Mouse (Mus musculus) ES-E14 (cell line): Measurements from ENCODE around the gene Med8. TPM values are rescaled to one million over a fixed set of nuclear protein-coding genes. Genes with fewer than 3 reads are reported as not detected.

Experiments used
- DNase-seq: peaks from one replicate; pipeline ENCODE4 v3.0.0-alpha.2; 2013; ENCODE audit warnings: low read depth, low spot score
- H3K27ac ChIP-seq: 2 replicates; pipeline ENCODE4 v1.5.1; 2012; ENCODE audit warnings: low read depth, mild to moderate bottlenecking, low read length, moderate library complexity, mixed read lengths; ENCODE audit not compliant: poor library complexity, insufficient read depth, severe bottlenecking
- H3K36me3 ChIP-seq: 2 replicates; pipeline ENCODE4 v1.6.1; 2012; ENCODE audit warnings: mild to moderate bottlenecking, low read length, moderate library complexity, mixed read lengths; ENCODE audit not compliant: control insufficient read depth, poor library complexity, insufficient read depth, severe bottlenecking
- H3K4me1 ChIP-seq, 2 experiments: fragments of 150-350 bp in 1 of 2; sonication (generic) in 1 of 2; 2 replicates each; pipeline ENCODE4 v1.6.1; 2012; ENCODE audit warnings: low read length in 2 of 2, mild to moderate bottlenecking in 1 of 2, mixed read lengths in 1 of 2; ENCODE audit not compliant: control insufficient read depth in 2 of 2, insufficient read depth in 2 of 2, poor library complexity in 1 of 2
- H3K4me3 ChIP-seq, 2 experiments: fragments of 150-350 bp in 1 of 2; sonication (generic) in 1 of 2; 2 replicates each; pipeline ENCODE4 v1.5.1; 2012; ENCODE audit warnings: low read length in 2 of 2, low read depth in 1 of 2, mild to moderate bottlenecking in 1 of 2, mixed read lengths in 1 of 2; ENCODE audit not compliant: insufficient read depth in 1 of 2, poor library complexity in 1 of 2, severe bottlenecking in 1 of 2
- H3K9ac ChIP-seq: 2 replicates; pipeline ENCODE4 v1.6.1; 2012; ENCODE audit warnings: low read depth, mild to moderate bottlenecking, low read length, mixed read lengths; ENCODE audit not compliant: poor library complexity, insufficient read depth, severe bottlenecking
- H3K9me3 ChIP-seq: fragments of 150-350 bp; sonication (generic); 2 replicates; pipeline ENCODE4 v1.6.1; 2012; ENCODE audit warnings: low read depth, mild to moderate bottlenecking, low read length; ENCODE audit not compliant: control insufficient read depth, insufficient read depth
- CHD2 ChIP-seq: IDR thresholded peaks from 2 replicates; pipeline ENCODE4 v1.6.1; 2014; ENCODE audit warnings: mild to moderate bottlenecking, low read depth, low read length, inconsistent platforms
- HCFC1 ChIP-seq: IDR thresholded peaks from 2 replicates; pipeline ENCODE4 v1.6.1; 2012; ENCODE audit warnings: low read length, inconsistent platforms, borderline replicate concordance; ENCODE audit not compliant: insufficient read depth
- MAFK ChIP-seq: IDR thresholded peaks from 2 replicates; pipeline ENCODE4 v1.6.1; 2014; ENCODE audit warnings: mild to moderate bottlenecking, low read depth, low read length, inconsistent platforms; ENCODE audit not compliant: insufficient read depth
- ZC3H11A ChIP-seq: IDR thresholded peaks from 2 replicates; pipeline ENCODE4 v1.6.1; 2012; ENCODE audit warnings: low read depth, mild to moderate bottlenecking, inconsistent platforms, low read length, borderline replicate concordance
- ZNF384 ChIP-seq: IDR thresholded peaks from 2 replicates; pipeline ENCODE4 v1.6.1; 2012; ENCODE audit warnings: low read depth, low read length, inconsistent platforms
- in situ Hi-C, 2 experiments: fragments of 600-800 bp; cut with MboI; formaldehyde crosslinking; loops; one replicate each; pipeline ENCODE4 v1.15.1; 2025; ENCODE audit warnings: low sequenced_read_pairs in 2 of 2, inconsistent platforms in 1 of 2; ENCODE audit not compliant: unreplicated experiment in 2 of 2
- total RNA-seq: library from RNA; depleted of rRNA; stranded (reverse); fragments of 300-350 nt; gene quantifications from 2 replicates; pipeline ENCODE4 v1.2.3, GENCODE M21; 2012; rRNA removed

The Med8 gene
- total RNA-seq, 1 experiment: 74.1 TPM

DNA sequence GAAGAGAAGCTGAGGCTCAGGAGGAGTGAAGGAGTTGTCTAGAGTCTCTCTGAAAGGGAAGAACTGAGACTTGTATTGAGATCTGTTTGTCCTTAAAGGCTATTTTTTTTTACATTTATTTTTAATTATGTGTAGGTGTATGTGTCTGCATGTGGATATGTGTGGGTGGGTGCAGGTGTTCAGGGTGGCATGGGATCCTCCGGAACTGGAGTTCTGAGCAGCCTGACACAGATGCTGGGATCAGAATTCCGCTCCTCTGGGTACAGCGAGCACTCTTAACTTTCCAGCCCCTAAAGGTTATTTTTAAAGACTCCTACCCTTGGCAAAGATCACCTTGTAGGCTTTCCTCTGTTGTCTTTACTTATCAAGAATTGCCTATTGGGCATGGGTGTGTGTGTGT, 55.8 kb downstream of the Med8 start:
- TF ChIP-seq CHD2 (no peak), MAFK (no peak), HCFC1 (no peak), ZNF384 (no peak), ZC3H11A (no peak)
- DNase-seq: no peak
- no peak overlapping the region for H3K4me3 ChIP-seq
- H3K4me1 ChIP-seq: peaks cover 0 to 5% of the 10 kb centered on the region in 2 experiments; a peak in 1 of 4 replicates
- in situ Hi-C loops: no loop called here
- H3K27ac ChIP-seq: no peak overlapping the region
- H3K9me3 ChIP-seq: no peaks in the 10 kb centered on the region
- no peaks in the 10 kb centered on the region for H3K36me3 ChIP-seq
- H3K9ac ChIP-seq: no peak overlapping the region

Other genes starting within 250 kb of the Med8 start
- gene Kdm4a, start 229.3 kb upstream of the Med8 start, total RNA-seq: 50.2 and 57.2 TPM in 2 replicates
- gene Ptprf, start 117.9 kb upstream of the Med8 start, total RNA-seq: 226 and 491 TPM in 2 replicates
- gene Szt2, start 64 bp upstream of the Med8 start, total RNA-seq: 17.4 and 26.6 TPM in 2 replicates
- gene Elovl1, start 18.8 kb downstream of the Med8 start, total RNA-seq: 33.4 and 36.0 TPM in 2 replicates
- 296 and 322 TPM in 2 replicates for gene Cdc20, start 28.0 kb downstream of the Med8 start, total RNA-seq
- not detected in 2 replicates for gene Mpl, start 48.2 kb downstream of the Med8 start, total RNA-seq
- gene Tie1, start 80.7 kb downstream of the Med8 start, total RNA-seq: 1.0 and 1.3 TPM in 2 replicates
- gene 2610528J11Rik, start 117.7 kb downstream of the Med8 start, total RNA-seq: 3.2 and 8.8 TPM in 2 replicates
- 12.0 and 19.1 TPM in 2 replicates for gene Tmem125, start 134.7 kb downstream of the Med8 start, total RNA-seq
- gene Cfap57, start 211.4 kb downstream of the Med8 start, total RNA-seq: 0.16 and 0.18 TPM in 2 replicates
- 165 and 182 TPM in 2 replicates for gene Ebna1bp2, start 211.5 kb downstream of the Med8 start, total RNA-seq
- not detected in 2 replicates for gene Olfr62, start 249.6 kb downstream of the Med8 start, total RNA-seq